ENCODE assay signal across 8 mouse cellular contexts in the genomic region with DNA sequence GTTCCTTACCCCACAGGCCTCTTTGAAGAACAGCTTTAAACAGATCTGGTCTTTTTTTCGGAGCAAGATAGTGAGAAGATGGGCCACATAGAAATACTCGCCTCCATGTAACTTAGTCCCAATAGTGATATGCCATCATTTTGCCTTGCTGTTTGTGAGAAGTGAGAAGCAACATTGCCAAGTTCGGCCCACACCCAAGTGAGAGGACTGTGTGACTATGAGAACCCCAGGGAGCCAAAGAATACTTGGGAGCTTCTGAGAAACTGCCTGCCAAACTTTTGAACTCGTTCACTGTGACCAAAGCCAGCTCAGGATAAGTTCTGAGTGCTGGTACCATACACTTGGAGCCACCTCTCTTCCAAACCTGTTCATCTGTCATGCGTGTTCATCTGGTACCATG.
"Had no signal": no experiment of that assay in that cellular context is flagged by ENCODE, and none has a peak within 500 bp of the region (broad histone marks: within the 10 kb centered on the region; RNA-seq: fewer than 3 reads in every experiment).

No protein-coding gene starts in this region.

- DNase-seq: liver, postnatal 0 days; lung, adult 2 months; lung, postnatal 14 days; lung, postnatal 36 days; right cerebral cortex, postnatal 14 days; thymus, adult 2 months; thymus, postnatal 25 days; thymus, postnatal 4 days had no signal
